Mouse (Mus musculus) neural tube, embryonic 11.5 days (tissue): ENCODE measurements at regions not wholly inside any gene's neighbourhood (a gene's known extent, or its start where the extent isn't known, plus 50 kb on each side); places are given as distances from the start of the nearest gene placed in this dataset.
A peak's percentile ranks its signal among the peaks of the same experiment; 100 is the strongest.

Experiments
- ATAC-seq: fragments of 200-750 bp; cut with Nextera tagmentation; 2 replicates; pipeline ENCODE4 v1.8.0; 2017; ENCODE audit warnings: moderate number of reproducible peaks, mild to moderate bottlenecking, moderate TSS enrichment, moderate library complexity; ENCODE audit not compliant: insufficient read depth, low FRiP score, low TSS enrichment
- DNase-seq: peaks from one replicate; pipeline ENCODE4 v3.0.0-alpha.2; 2015; ENCODE audit warnings: low spot score
- H3K27ac ChIP-seq: fragments of 300-500 bp; sonication (generic); 2 replicates; pipeline ENCODE4 v1.5.1; 2014; ENCODE audit warnings: low read depth, mild to moderate bottlenecking, low read length
- H3K27me3 ChIP-seq: fragments of 300-500 bp; sonication (generic); 2 replicates; pipeline ENCODE4 v1.6.1; 2014; ENCODE audit warnings: mild to moderate bottlenecking, low read length, mixed read lengths; ENCODE audit not compliant: control insufficient read depth, insufficient read depth
- H3K36me3 ChIP-seq: fragments of 300-500 bp; sonication (generic); 2 replicates; pipeline ENCODE4 v1.6.1; 2014; ENCODE audit warnings: mild to moderate bottlenecking, low read length, moderate library complexity, mixed read lengths; ENCODE audit not compliant: control insufficient read depth, insufficient read depth
- H3K4me1 ChIP-seq: fragments of 300-500 bp; sonication (generic); 2 replicates; pipeline ENCODE4 v1.6.1; 2014; ENCODE audit warnings: low read length, mixed read lengths; ENCODE audit not compliant: control insufficient read depth, insufficient read depth
- H3K4me2 ChIP-seq: fragments of 300-500 bp; sonication (generic); 2 replicates; pipeline ENCODE4 v1.6.1; 2014; ENCODE audit warnings: low read depth, mild to moderate bottlenecking, moderate library complexity
- H3K4me3 ChIP-seq: fragments of 300-500 bp; sonication (generic); 2 replicates; pipeline ENCODE4 v1.5.1; 2014; ENCODE audit warnings: low read depth, low read length
- H3K9ac ChIP-seq: fragments of 300-500 bp; sonication (generic); 2 replicates; pipeline ENCODE4 v1.6.1; 2014; ENCODE audit warnings: mild to moderate bottlenecking, low read length
- H3K9me3 ChIP-seq: fragments of 300-500 bp; sonication (generic); 2 replicates; pipeline ENCODE4 v1.6.1; 2016; ENCODE audit warnings: low read length; ENCODE audit not compliant: control insufficient read depth
- WGBS: fragments of 180-500 bp; shearing (Covaris S2); extraction: QIAGEN DNeasy Blood & Tissue Kit; methylation state at CpG from one replicate; pipeline ENCODE4 v1.1.7; 2014; 5-methylcytosine and 5-hydroxymethylcytosine counted together

DNA sequence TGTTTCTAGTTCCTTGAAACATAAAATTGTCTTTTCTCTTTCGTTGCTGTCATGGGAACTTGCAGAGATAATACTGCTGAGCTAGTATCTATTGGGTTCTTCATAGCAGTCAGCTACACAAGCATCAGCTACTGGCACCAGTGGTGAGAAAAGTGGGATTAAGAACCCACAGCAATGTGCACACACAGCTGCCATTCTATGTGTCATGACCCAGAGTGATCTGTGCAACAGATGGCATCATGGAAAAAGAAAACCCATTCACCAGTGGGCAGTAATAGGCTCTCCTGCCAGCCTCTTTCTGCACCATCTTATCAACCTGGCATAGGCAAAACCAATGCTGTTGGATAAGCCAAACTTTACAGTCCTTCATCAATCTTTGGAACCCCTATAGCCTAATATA is 428.1 kb downstream of the Trib2 start:
- H3K36me3 ChIP-seq: no peaks in the 10 kb centered on the region
- H3K9me3 ChIP-seq: no peaks in the 10 kb centered on the region
- no peak overlapping the region for H3K4me3 ChIP-seq
- H3K9ac ChIP-seq: no peak overlapping the region
- H3K4me2 ChIP-seq: no peak overlapping the region
- H3K27me3 ChIP-seq: no peaks in the 10 kb centered on the region
- H3K27ac ChIP-seq: no peak overlapping the region
- ATAC-seq: no peak
- H3K4me1 ChIP-seq: no peaks in the 10 kb centered on the region
- WGBS: 80% methylated on average over 1 of the region's 1 CpGs
- no peak for DNase-seq

GRCm38 (mm10) chr12:15357808-15358207 is 458.9 kb downstream of the Trib2 start:
- ATAC-seq: no peak
- H3K27ac ChIP-seq: no peak overlapping the region
- no peak overlapping the region for H3K4me2 ChIP-seq
- no peaks in the 10 kb centered on the region for H3K4me1 ChIP-seq
- no peak overlapping the region for H3K4me3 ChIP-seq
- no peaks in the 10 kb centered on the region for H3K27me3 ChIP-seq
- no peak overlapping the region for H3K9ac ChIP-seq
- H3K36me3 ChIP-seq: no peaks in the 10 kb centered on the region
- no peaks in the 10 kb centered on the region for H3K9me3 ChIP-seq
- no peak for DNase-seq
- WGBS: 73% methylated on average over 1 of the region's 1 CpGs

DNA sequence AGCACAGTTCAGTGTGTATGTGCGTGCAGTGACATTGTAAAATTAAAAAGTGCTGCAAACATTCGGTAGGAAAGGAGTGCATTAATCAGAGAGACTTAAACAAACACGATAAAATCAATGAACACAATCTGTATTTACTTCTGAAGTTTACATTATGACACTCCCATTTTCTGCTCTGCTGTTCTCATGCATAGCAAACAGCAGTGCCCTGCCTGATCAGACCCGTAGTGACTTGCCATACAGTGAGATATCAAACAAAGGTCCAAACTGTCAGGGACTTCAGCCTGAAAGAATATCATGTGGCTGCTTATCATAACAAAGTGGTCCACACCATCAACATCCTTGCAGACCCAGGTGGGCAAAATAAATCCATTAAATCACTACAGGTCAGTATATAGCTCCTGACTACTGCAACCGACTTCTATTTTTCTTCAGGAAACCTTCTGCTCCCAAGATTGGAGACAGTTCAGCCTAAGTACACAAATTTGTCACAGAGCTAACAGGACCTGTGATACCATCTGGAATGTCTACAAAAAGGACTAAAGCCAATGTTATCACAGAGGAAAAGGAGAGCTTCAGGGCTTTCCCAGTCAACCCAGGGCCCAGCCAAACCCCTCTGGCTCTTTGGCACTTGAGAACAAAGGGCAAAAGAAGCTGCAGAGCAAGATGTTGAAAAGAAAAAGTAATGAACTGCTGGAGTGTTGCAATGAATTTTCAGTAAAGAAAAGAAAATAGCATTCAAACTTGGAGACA is 495.8 kb downstream of the Trib2 start:
- Histone ChIP-seq H3K4me2 (no peak overlapping the region), H3K9me3 (no peaks in the 10 kb centered on the region), H3K4me3 (no peak overlapping the region), H3K27me3 (no peaks in the 10 kb centered on the region), H3K36me3 (no peaks in the 10 kb centered on the region), H3K27ac (no peak overlapping the region), H3K4me1 (no peaks in the 10 kb centered on the region), H3K9ac (no peak overlapping the region)
- no peak for DNase-seq
- no peak for ATAC-seq
- 76% methylated on average over 5 of the region's 5 CpGs for WGBS

DNA sequence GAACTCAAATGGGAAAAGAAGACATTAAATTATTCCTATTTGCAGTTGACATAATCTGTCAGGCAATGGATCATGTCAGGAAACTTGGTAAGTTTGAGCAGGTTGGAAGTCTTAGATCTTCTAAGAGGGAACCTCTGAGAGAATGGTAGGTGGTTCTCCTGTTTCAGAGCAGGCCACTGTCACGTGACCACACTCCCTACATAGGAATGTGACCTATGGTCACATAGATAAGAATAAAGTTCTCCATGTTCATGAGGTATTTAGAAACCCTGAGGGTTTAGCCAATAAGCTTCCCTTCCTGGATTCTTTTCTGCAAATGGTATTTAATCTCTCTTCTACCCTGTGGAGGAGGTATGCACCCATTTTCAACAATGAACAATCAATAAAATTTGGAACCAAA is 497.1 kb downstream of the Trib2 start:
- DNase-seq (no peak), ATAC-seq (no peak)
- Histone ChIP-seq H3K4me1 (no peaks in the 10 kb centered on the region), H3K9ac (no peak overlapping the region), H3K4me3 (no peak overlapping the region), H3K4me2 (no peak overlapping the region), H3K36me3 (no peaks in the 10 kb centered on the region), H3K27ac (no peak overlapping the region), H3K27me3 (no peaks in the 10 kb centered on the region), H3K9me3 (no peaks in the 10 kb centered on the region)
- 56% methylated on average over 1 of the region's 1 CpGs for WGBS

GRCm38 (mm10) chr12:15294898-15295297 is 521.8 kb downstream of the Trib2 start:
- WGBS: 89% methylated on average over 2 of the region's 2 CpGs
- H3K36me3 ChIP-seq: no peaks in the 10 kb centered on the region
- H3K4me1 ChIP-seq: no peaks in the 10 kb centered on the region
- no peak overlapping the region for H3K9ac ChIP-seq
- H3K4me3 ChIP-seq: no peak overlapping the region
- H3K4me2 ChIP-seq: no peak overlapping the region
- DNase-seq: no peak
- no peaks in the 10 kb centered on the region for H3K9me3 ChIP-seq
- no peak overlapping the region for H3K27ac ChIP-seq
- H3K27me3 ChIP-seq: no peaks in the 10 kb centered on the region
- ATAC-seq: no peak

GRCm38 (mm10) chr12:15262165-15262564 is 554.6 kb downstream of the Trib2 start:
- H3K36me3 ChIP-seq: no peaks in the 10 kb centered on the region
- WGBS: 98% methylated on average over 1 of the region's 1 CpGs
- no peak overlapping the region for H3K9ac ChIP-seq
- no peaks in the 10 kb centered on the region for H3K4me1 ChIP-seq
- no peak overlapping the region for H3K27ac ChIP-seq
- no peaks in the 10 kb centered on the region for H3K27me3 ChIP-seq
- ATAC-seq (no peak), DNase-seq (no peak)
- H3K4me3 ChIP-seq: no peak overlapping the region
- no peak overlapping the region for H3K4me2 ChIP-seq
- no peaks in the 10 kb centered on the region for H3K9me3 ChIP-seq

GRCm38 (mm10) chr12:15261604-15262003 is 555.1 kb downstream of the Trib2 start:
- Histone ChIP-seq H3K4me1 (no peaks in the 10 kb centered on the region), H3K27ac (no peak overlapping the region), H3K4me3 (no peak overlapping the region), H3K4me2 (no peak overlapping the region), H3K9me3 (no peaks in the 10 kb centered on the region), H3K36me3 (no peaks in the 10 kb centered on the region), H3K27me3 (no peaks in the 10 kb centered on the region), H3K9ac (no peak overlapping the region)
- DNase-seq: no peak
- ATAC-seq: no peak
- 90% methylated on average over 1 of the region's 1 CpGs for WGBS

- Histone ChIP-seq H3K36me3 (no peaks in the 10 kb centered on the region), H3K27ac (no peak overlapping the region), H3K4me2 (no peak overlapping the region), H3K27me3 (no peaks in the 10 kb centered on the region), H3K9ac (no peak overlapping the region), H3K4me1 (no peaks in the 10 kb centered on the region), H3K4me3 (no peak overlapping the region), H3K9me3 (no peaks in the 10 kb centered on the region)
- 44% methylated on average over 2 of the region's 2 CpGs for WGBS
- DNase-seq: no peak
- no peak for ATAC-seq
These were observed 555.8 kb downstream of the Trib2 start for GRCm38 (mm10) chr12:15260907-15261415.

DNA sequence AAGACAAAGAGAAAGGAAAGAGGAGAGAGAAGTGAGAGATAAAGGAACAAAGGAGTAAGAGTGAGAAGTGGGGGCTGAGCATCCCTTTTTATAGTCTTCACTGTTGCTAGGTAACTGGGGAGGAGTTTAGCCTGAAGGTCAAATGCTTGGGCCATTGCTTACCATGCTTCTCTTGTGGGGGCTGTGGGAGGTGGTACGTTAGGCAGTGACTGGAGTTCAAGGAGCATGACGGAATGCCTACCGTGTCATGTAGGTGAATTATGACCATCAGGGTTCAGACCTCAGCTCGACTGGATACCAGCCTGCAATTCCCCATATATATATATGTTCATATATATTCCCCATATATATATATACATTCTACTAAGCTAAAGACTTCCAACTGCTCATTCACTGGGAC is 571.8 kb downstream of the Trib2 start:
- Histone ChIP-seq H3K27ac (no peak overlapping the region), H3K4me3 (no peak overlapping the region), H3K4me1 (no peaks in the 10 kb centered on the region), H3K4me2 (no peak overlapping the region), H3K9me3 (no peaks in the 10 kb centered on the region), H3K27me3 (no peaks in the 10 kb centered on the region), H3K9ac (no peak overlapping the region), H3K36me3 (no peaks in the 10 kb centered on the region)
- ATAC-seq (peak; percentile 38; the same call in 1 of the 2 replicates), DNase-seq (no peak)
- 34% methylated on average over 4 of the region's 4 CpGs for WGBS
